Mouse (Mus musculus): ENCODE measurements around the gene Gaa. TPM values are rescaled to one million over a fixed set of nuclear protein-coding genes. Genes with fewer than 3 reads are reported as not detected.
"Not testable (repeated sequence)": the region's sequence is repeated elsewhere in the genome, so short reads cannot be mapped to it uniquely, and the experiment has no call there.

Gaa gene
- polyA plus RNA-seq, 2 experiments from 2014 or later: 11.5 to 27.8 TPM

- ATAC-seq: not testable (repeated sequence)
Observed at GRCm38 (mm10) chr11:119256557-119256956, 11.1 kb upstream of the Gaa start.

- ATAC-seq: no peak
Observed at GRCm38 (mm10) chr11:119258216-119258571, 9.5 kb upstream of the Gaa start.

GRCm38 (mm10) chr11:119258572-119259322, 8.9 kb upstream of the Gaa start:
- peak; percentile 53 for ATAC-seq

- no peak for ATAC-seq
Observed at GRCm38 (mm10) chr11:119259977-119260376, 7.7 kb upstream of the Gaa start.

GRCm38 (mm10) chr11:119264413-119264812, 3.3 kb upstream of the Gaa start:
- no peak for ATAC-seq

- ATAC-seq: no peak
Observed at GRCm38 (mm10) chr11:119265811-119266210, 1.9 kb upstream of the Gaa start.

GRCm38 (mm10) chr11:119267241-119267674, 429 bp upstream of the Gaa start:
- ATAC-seq: no peak

GRCm38 (mm10) chr11:119268557-119269195, 989 bp downstream of the Gaa start:
- ATAC-seq: no peak

- ATAC-seq: not testable (repeated sequence)
Observed at GRCm38 (mm10) chr11:119272492-119272891, 4.8 kb downstream of the Gaa start.

- no peak for ATAC-seq
Observed at GRCm38 (mm10) chr11:119273186-119273930, 5.7 kb downstream of the Gaa start.

GRCm38 (mm10) chr11:119281030-119281429, 13.3 kb downstream of the Gaa start:
- no peak for ATAC-seq

GRCm38 (mm10) chr11:119285791-119286527, 18.3 kb downstream of the Gaa start:
- ATAC-seq: no peak

GRCm38 (mm10) chr11:119287207-119287992, 19.7 kb downstream of the Gaa start:
- no peak for ATAC-seq

GRCm38 (mm10) chr11:119292861-119293260, 25.2 kb downstream of the Gaa start:
- not testable (repeated sequence) for ATAC-seq

- ATAC-seq: no peak
Observed at GRCm38 (mm10) chr11:119297996-119298395, 30.3 kb downstream of the Gaa start.

- ATAC-seq: no peak
Observed at GRCm38 (mm10) chr11:119298917-119299316, 31.2 kb downstream of the Gaa start.

- peak; percentile 96 for ATAC-seq
Observed at GRCm38 (mm10) chr11:119299391-119300245, 31.9 kb downstream of the Gaa start, which contains the start of gene Eif4a3. Gene Eif4a3 (minus strand): TSS chr11:119300089.

- ATAC-seq: peak; percentile 60
Observed at GRCm38 (mm10) chr11:119300246-119300935, 32.7 kb downstream of the Gaa start.

GRCm38 (mm10) chr11:119300986-119301385, 33.3 kb downstream of the Gaa start:
- no peak for ATAC-seq

Data from CD4-positive, CD25-positive, alpha-beta regulatory T cell, adult 4 months (primary cell).